Mouse (Mus musculus) midbrain, embryonic 14.5 days (tissue): ENCODE measurements around the gene App. TPM values are rescaled to one million over a fixed set of nuclear protein-coding genes. Genes with fewer than 3 reads are reported as not detected.

ENCODE experiments used
- ATAC-seq: fragments of 200-750 bp; cut with Nextera tagmentation; 2 replicates; pipeline ENCODE4 v1.8.0; 2017; ENCODE audit warnings: moderate number of reproducible peaks, moderate library complexity; ENCODE audit not compliant: low FRiP score, low TSS enrichment
- DNase-seq: peaks from one replicate; pipeline ENCODE4 v3.0.0-alpha.2; 2015
- H3K27ac ChIP-seq: fragments of 300-500 bp; sonication (generic); replicated peaks from 2 replicates; pipeline ENCODE4 v1.5.1; 2014; ENCODE audit warnings: mild to moderate bottlenecking, low read depth, low read length, moderate library complexity
- H3K27me3 ChIP-seq: fragments of 300-500 bp; sonication (generic); 2 replicates; pipeline ENCODE4 v1.6.1; 2014; ENCODE audit warnings: low read length, control low read depth, mixed read lengths; ENCODE audit not compliant: control insufficient read depth, insufficient read depth
- H3K36me3 ChIP-seq: fragments of 300-500 bp; sonication (generic); 2 replicates; pipeline ENCODE4 v1.6.1; 2014; ENCODE audit warnings: low read length, control low read depth; ENCODE audit not compliant: control insufficient read depth, insufficient read depth
- H3K4me1 ChIP-seq: fragments of 300-500 bp; sonication (generic); 2 replicates; pipeline ENCODE4 v1.6.1; 2014; ENCODE audit warnings: mild to moderate bottlenecking, antibody characterized with exemption, low read length, control low read depth; ENCODE audit not compliant: control insufficient read depth, insufficient read depth
- H3K4me2 ChIP-seq: fragments of 300-500 bp; sonication (generic); 2 replicates; pipeline ENCODE4 v1.6.1; 2014; ENCODE audit warnings: mild to moderate bottlenecking, low read length, moderate library complexity
- H3K4me3 ChIP-seq: fragments of 300-500 bp; sonication (generic); replicated peaks from 2 replicates; pipeline ENCODE4 v1.5.1; 2014; ENCODE audit warnings: low read depth, low read length
- H3K9ac ChIP-seq: fragments of 300-500 bp; sonication (generic); replicated peaks from 2 replicates; pipeline ENCODE4 v1.6.1; 2014; ENCODE audit warnings: mild to moderate bottlenecking, low read length, moderate library complexity
- H3K9me3 ChIP-seq: fragments of 300-500 bp; sonication (generic); 2 replicates; pipeline ENCODE4 v1.6.1; 2016; ENCODE audit warnings: low read length, control low read depth, mixed read lengths; ENCODE audit not compliant: control insufficient read depth
- WGBS: fragments of 180-500 bp; shearing (Covaris S2); extraction: QIAGEN DNeasy Blood & Tissue Kit; methylation state at CpG from one replicate; pipeline ENCODE4 v1.1.7; 2014; 5-methylcytosine and 5-hydroxymethylcytosine counted together
- polyA plus RNA-seq: library from polyadenylated mRNA; unstranded; fragments of >200 nt; fragmentation: Nextera tagmentation; extraction: Ambion mirVana; gene quantifications from 2 replicates; pipeline ENCODE4 v1.2.1, GENCODE M21; 2014

Gene App
- polyA plus RNA-seq: 327 and 339 TPM in 2 replicates

DNA sequence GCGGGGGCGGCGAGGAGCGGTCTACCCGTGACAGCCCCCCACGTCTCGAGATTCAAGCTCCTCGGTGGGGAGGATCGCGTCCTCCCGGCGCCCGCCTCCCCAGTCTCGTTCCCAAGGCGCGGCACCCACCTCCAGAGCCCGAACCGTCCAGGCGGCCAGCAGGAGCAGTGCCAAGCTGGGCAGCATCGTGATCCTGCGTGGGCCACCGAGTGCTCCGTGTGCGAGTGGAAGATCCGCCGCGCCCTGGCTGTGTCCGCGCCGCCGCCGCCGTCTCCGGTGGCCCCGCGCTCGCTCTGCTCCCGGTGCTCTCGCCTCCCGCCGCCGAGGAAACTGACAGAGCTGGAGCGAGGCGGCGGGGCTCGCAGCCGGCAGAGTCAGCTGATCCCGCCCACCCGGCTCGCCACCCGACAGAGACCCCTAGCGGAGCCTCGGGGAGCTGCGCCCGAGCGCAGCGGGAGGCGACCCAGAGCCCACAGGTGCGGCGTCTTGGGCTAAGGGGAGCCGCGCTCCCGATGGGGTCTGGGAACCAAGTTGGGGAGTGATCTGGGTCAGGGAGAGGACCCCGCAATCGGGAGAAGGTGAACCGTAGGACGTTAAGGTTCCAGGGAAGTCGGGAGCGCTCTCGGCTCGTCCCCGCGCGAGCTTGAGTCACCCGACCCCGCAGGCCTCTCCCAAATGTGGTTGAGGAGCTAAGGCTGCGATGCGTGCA lies at the start of gene App:
Gene App (minus strand): TSS at position 394 of the 709 bp plus-strand sequence.
- peaks cover 22% of the 10 kb centered on the region; the same call in 1 of the 2 replicates for H3K4me1 ChIP-seq
- peak within 1 kb of the TSS; percentile 69 for H3K4me2 ChIP-seq
- H3K4me3 ChIP-seq: peak within 1 kb of the TSS; percentile 98
- H3K9ac ChIP-seq: peak within 1 kb of the TSS; percentile 96
- no peaks in the 10 kb centered on the region for H3K9me3 ChIP-seq
- no peaks in the 10 kb centered on the region for H3K27me3 ChIP-seq
- under 1% methylated on average over 78 of the region's 78 CpGs for WGBS
- peak within 1 kb of the TSS; percentile 96 for H3K27ac ChIP-seq
- peak; percentile 88 for ATAC-seq
- peak; percentile 96 for DNase-seq
- 0 out of 2 replicates have a peak, but pooled peaks cover 3% of the 10 kb centered on the region for H3K36me3 ChIP-seq

DNA sequence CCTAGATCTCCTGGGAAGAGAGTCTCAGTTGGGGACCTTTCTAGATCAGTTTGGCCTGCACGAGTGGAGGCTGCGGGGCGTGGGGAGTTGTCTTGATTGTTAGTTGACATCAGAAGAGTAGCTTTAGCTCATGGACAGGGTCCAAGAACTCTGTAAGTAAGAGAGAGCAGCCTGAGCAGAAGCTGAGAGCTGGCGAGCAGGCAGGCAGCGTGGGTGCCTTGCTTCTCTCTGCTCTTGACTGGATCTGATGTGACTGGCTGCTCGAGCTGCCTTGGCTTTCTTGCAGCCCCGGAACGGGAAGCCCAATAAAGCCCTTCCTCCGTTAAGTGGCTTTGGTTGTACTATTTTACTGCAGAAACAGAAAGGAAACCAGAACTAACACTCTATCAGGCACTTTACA lies 42.3 kb upstream of the App start:
- DNase-seq (no peak), ATAC-seq (no peak)
- Histone ChIP-seq H3K9me3 (no peaks in the 10 kb centered on the region), H3K27ac (no peak overlapping the region), H3K9ac (no peak overlapping the region), H3K4me2 (no peak overlapping the region), H3K36me3 (no peaks in the 10 kb centered on the region), H3K4me1 (no peaks in the 10 kb centered on the region), H3K27me3 (no peaks in the 10 kb centered on the region), H3K4me3 (no peak overlapping the region)
- 83% methylated on average over 9 of the region's 9 CpGs for WGBS

DNA sequence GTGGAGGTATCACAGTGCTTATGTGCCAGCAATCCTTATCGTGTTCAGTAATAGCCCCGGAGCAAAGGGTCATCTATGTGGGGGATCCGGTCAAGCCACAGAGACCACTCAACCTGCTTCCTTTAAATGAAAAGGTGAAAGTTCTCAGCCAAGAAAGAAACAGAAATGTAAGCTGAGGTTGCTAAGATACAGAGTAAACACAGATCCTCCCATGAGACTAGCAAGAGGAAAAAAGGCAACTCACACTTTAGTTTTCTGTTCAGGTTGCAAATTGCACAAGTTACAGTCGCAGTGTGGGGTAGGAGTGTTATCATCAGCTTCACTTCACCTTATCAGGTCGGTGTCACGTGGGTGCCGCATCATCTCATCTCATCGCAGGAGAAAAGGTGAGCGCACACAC lies 41.6 kb upstream of the App start:
- 86% methylated on average over 9 of the region's 9 CpGs for WGBS
- ATAC-seq (no peak), DNase-seq (peak; percentile 22)
- no peaks in the 10 kb centered on the region for H3K27me3 ChIP-seq
- H3K4me2 ChIP-seq: no peak overlapping the region
- no peak overlapping the region for H3K27ac ChIP-seq
- no peak overlapping the region for H3K4me3 ChIP-seq
- H3K9me3 ChIP-seq: no peaks in the 10 kb centered on the region
- H3K36me3 ChIP-seq: no peaks in the 10 kb centered on the region
- H3K4me1 ChIP-seq: no peaks in the 10 kb centered on the region
- H3K9ac ChIP-seq: no peak overlapping the region

DNA sequence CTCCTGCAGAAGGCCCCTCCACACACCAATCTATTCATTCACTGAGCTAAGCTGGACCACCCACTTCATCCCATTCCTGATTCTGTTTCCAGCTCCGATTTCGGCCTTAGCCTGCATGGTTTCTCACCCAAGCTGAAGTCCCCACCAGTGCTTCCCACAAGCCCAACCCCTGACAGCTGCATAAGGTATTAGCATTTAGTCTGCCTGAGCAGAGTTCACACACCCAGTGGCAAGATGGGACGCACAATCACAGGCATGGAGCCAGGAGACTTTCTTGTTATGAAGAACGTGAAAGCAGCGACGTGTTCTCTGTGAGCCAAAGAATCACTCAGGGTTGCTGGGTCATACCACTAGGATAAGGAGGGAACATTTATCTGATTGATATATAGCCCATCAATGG lies 22.1 kb upstream of the App start:
- ATAC-seq (no peak), DNase-seq (no peak)
- WGBS: 83% methylated on average over 6 of the region's 6 CpGs
- H3K4me1 ChIP-seq: no peaks in the 10 kb centered on the region
- no peak overlapping the region for H3K4me2 ChIP-seq
- no peaks in the 10 kb centered on the region for H3K9me3 ChIP-seq
- no peak overlapping the region for H3K4me3 ChIP-seq
- no peaks in the 10 kb centered on the region for H3K36me3 ChIP-seq
- no peaks in the 10 kb centered on the region for H3K27me3 ChIP-seq
- H3K9ac ChIP-seq: no peak overlapping the region
- no peak overlapping the region for H3K27ac ChIP-seq

DNA sequence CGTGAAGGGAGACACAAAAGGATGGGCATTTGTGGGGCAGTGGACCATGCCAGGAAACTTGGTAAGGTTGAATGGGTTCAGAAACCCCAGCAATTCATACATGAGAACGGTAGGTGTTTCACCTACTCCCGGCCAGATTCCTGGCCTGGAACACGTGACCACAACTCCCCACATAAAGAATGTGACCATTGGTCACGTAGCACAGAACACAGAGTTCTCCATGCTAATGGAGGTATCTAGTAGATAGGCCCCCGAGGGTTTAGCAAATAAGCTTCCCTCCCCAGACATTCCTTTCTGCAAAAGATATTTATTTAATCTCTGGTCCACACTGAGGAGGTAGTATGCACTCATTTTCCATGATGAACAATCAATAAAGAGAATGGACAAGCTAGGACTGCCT lies 21.6 kb upstream of the App start:
- no peaks in the 10 kb centered on the region for H3K27me3 ChIP-seq
- no peak for ATAC-seq
- DNase-seq: no peak
- H3K4me1 ChIP-seq: no peaks in the 10 kb centered on the region
- no peaks in the 10 kb centered on the region for H3K9me3 ChIP-seq
- H3K27ac ChIP-seq: no peak overlapping the region
- H3K4me3 ChIP-seq: no peak overlapping the region
- WGBS: 78% methylated on average over 6 of the region's 6 CpGs
- H3K9ac ChIP-seq: no peak overlapping the region
- no peak overlapping the region for H3K4me2 ChIP-seq
- H3K36me3 ChIP-seq: no peaks in the 10 kb centered on the region

DNA sequence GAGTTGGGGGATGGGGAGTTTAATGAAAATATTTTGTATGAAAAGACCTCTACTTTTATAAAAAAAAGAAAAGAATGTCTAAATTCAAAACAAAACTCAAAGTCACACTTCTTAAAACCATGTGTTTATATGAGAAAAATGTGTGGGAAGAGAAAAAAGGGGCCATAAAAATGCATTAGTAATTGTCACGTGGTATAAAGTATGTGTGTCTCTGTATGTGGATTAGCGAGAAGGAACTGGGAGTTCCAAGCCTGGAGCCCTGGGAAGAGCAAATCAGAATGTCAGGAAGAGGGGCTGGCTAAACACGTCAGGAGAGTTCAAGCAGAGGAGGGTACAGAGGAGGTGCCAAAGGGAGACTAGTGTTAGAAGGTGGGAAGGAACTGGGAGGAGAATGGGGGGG lies 7.9 kb upstream of the App start:
- H3K36me3 ChIP-seq: no peaks in the 10 kb centered on the region
- DNase-seq: no peak
- H3K4me3 ChIP-seq: no peak overlapping the region
- H3K9me3 ChIP-seq: no peaks in the 10 kb centered on the region
- H3K27ac ChIP-seq: no peak overlapping the region
- H3K27me3 ChIP-seq: no peaks in the 10 kb centered on the region
- no peak overlapping the region for H3K9ac ChIP-seq
- no peaks in the 10 kb centered on the region for H3K4me1 ChIP-seq
- ATAC-seq: no peak
- no peak overlapping the region for H3K4me2 ChIP-seq
- 69% methylated on average over 3 of the region's 3 CpGs for WGBS

DNA sequence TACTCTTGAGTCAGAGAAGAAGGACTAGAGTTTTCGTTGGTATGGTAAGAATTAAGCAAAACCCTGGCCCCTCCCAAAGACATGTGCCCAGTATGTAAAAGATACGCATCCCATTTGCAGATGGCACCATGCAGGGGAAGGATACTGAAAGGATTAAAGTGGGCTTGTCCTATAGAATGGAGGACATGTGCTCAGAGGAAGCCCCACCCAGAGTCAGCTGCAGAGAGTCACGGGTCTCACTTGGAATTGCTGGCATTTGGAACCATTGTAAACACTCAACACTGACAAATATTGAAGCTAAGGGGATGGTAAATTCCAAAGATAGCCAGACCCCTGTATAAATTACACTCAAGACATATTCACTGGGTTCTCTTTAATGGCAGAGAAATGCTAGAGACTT lies 7.1 kb upstream of the App start:
- H3K27me3 ChIP-seq: no peaks in the 10 kb centered on the region
- no peak overlapping the region for H3K27ac ChIP-seq
- no peak overlapping the region for H3K9ac ChIP-seq
- H3K4me2 ChIP-seq: no peak overlapping the region
- WGBS: 62% methylated on average over 3 of the region's 3 CpGs
- no peaks in the 10 kb centered on the region for H3K9me3 ChIP-seq
- no peaks in the 10 kb centered on the region for H3K4me1 ChIP-seq
- H3K4me3 ChIP-seq: no peak overlapping the region
- ATAC-seq (no peak), DNase-seq (no peak)
- H3K36me3 ChIP-seq: no peaks in the 10 kb centered on the region

DNA sequence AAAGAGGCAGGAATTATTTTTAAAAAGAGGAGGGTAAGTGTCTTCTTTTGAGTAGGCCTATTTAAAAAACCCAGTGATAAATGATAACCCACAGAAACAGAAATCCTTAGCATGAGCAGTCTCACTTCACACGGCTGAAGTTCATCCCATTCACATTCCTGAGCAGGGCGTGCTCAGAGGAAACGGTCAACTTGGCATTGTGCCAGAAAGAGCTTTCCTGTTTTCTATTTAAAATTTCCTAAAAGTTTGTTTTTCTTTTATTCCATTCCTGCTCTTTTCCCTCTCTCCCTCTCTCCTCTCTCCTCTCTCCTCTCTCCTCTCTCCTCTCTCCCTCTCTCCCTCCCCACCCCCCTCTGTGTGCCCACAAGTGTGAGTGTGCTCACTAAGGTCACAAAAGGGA lies 3.1 kb upstream of the App start:
- 58% methylated on average over 3 of the region's 3 CpGs for WGBS
- no peaks in the 10 kb centered on the region for H3K36me3 ChIP-seq
- H3K4me2 ChIP-seq: no peak overlapping the region
- H3K4me1 ChIP-seq: no peaks in the 10 kb centered on the region
- H3K27me3 ChIP-seq: no peaks in the 10 kb centered on the region
- no peaks in the 10 kb centered on the region for H3K9me3 ChIP-seq
- H3K9ac ChIP-seq: no peak overlapping the region
- ATAC-seq: no peak
- no peak overlapping the region for H3K4me3 ChIP-seq
- no peak for DNase-seq
- H3K27ac ChIP-seq: no peak overlapping the region
